Mouse (Mus musculus): ENCODE data around the gene Pkp1. TPM values are rescaled to one million over a fixed set of nuclear protein-coding genes. Genes with fewer than 3 reads are reported as not detected.

Pkp1 gene
- total and polyA plus RNA-seq, 3 experiments, result not detected

- Histone ChIP-seq H3K9ac (ENCODE audit: control insufficient read depth, low read depth, low read length, poor library complexity, severe bottlenecking) (no peak within 1 kb of the TSS), H3K27me3 (ENCODE audit: control insufficient read depth in 1 of 2, insufficient read depth in 2 of 2, low read length in 2 of 2) (peaks cover 0 to 4% of the 10 kb centered on the region in 2 experiments; a peak in 3 of 4 replicates), H3K27ac (ENCODE audit: control insufficient read depth, low read depth, low read length) (no peak within 1 kb of the TSS), H3K4me1 (ENCODE audit: control insufficient read depth in 1 of 2, insufficient read depth in 2 of 2, low read length in 2 of 2) (no peaks in the 10 kb centered on the region), H3K4me3 (ENCODE audit: control insufficient read depth in 1 of 2, insufficient read depth in 1 of 2, low read depth in 2 of 2, low read length in 2 of 2) (no peak within 1 kb of the TSS), H3K9me3 (replicated peaks; ENCODE audit: insufficient read depth, low read length) (no peaks in the 10 kb centered on the region), H3K36me3 (ENCODE audit: control insufficient read depth in 1 of 2, insufficient read depth in 2 of 2, low read length in 2 of 2) (no peaks in the 10 kb centered on the region), H3K79me2 (ENCODE audit: control insufficient read depth, insufficient read depth, low read length, poor library complexity) (no peaks in the 10 kb centered on the region)
- DNase-seq (ENCODE audit: low read depth, low spot score), result no peak
- no peak for TF ChIP-seq TBP (IDR thresholded peaks at IDR 0.05; ENCODE audit: low read depth, low read length)
- TF ChIP-seq ELF1 (IDR thresholded peaks at IDR 0.05; ENCODE audit: low read depth, low read length), result no peak
- TF ChIP-seq EP300 (IDR thresholded peaks at IDR 0.05; ENCODE audit: low read depth in 1 of 2, low read length in 2 of 2), result no peak
- no peak for TF ChIP-seq BHLHE40 (IDR thresholded peaks at IDR 0.05; ENCODE audit: borderline replicate concordance, low read depth, low read length)
- TF ChIP-seq GABPA (IDR thresholded peaks at IDR 0.05; ENCODE audit: low read depth, low read length), result no peak
- TF ChIP-seq ZNF384 (IDR thresholded peaks at IDR 0.05; ENCODE audit: low read depth, low read length), result no peak
- no peak for TF ChIP-seq MYC (IDR thresholded peaks at IDR 0.05; ENCODE audit: low read depth, low read length)
- TF ChIP-seq MAFK (IDR thresholded peaks at IDR 0.05; ENCODE audit: borderline replicate concordance, low read depth, low read length), result no peak
- TF ChIP-seq NELFE (IDR thresholded peaks at IDR 0.05; ENCODE audit: low read depth, low read length), result no peak
- no peak for TF ChIP-seq TCF12 (IDR thresholded peaks at IDR 0.05; ENCODE audit: low read depth, low read length)
- no peak for TF ChIP-seq MXI1 (IDR thresholded peaks at IDR 0.05; ENCODE audit: low read depth, low read length)
- no peak for TF ChIP-seq ZKSCAN1 (IDR thresholded peaks at IDR 0.05; ENCODE audit: low read depth, low read length)
- TF ChIP-seq SMC3 (IDR thresholded peaks at IDR 0.05; ENCODE audit: low read depth, low read length), result no peak
- TF ChIP-seq CHD1 (IDR thresholded peaks at IDR 0.05; ENCODE audit: low read depth, low read length), result no peak
- no peak for TF ChIP-seq RAD21 (IDR thresholded peaks at IDR 0.05; ENCODE audit: low read depth, low read length)
- no peak for TF ChIP-seq GATA1 (IDR thresholded peaks at IDR 0.05; ENCODE audit: low read depth, low read length)
These were observed 83.1 kb downstream of the Pkp1 start, which contains the start of gene Tnnt2 for GRCm38 (mm10) chr1:135835716-135836483. Tnnt2 (plus strand) TSS chr1:135836354.

- no peak for DNase-seq (ENCODE audit: low read depth, low spot score)
- no peak for TF ChIP-seq MYC (IDR thresholded peaks at IDR 0.05; ENCODE audit: low read depth, low read length)
- no peak for TF ChIP-seq ZNF384 (IDR thresholded peaks at IDR 0.05; ENCODE audit: low read depth, low read length)
- no peak for TF ChIP-seq ZC3H11A (IDR thresholded peaks at IDR 0.05; ENCODE audit: low read depth, low read length)
- no peak for TF ChIP-seq CHD2 (IDR thresholded peaks at IDR 0.05; ENCODE audit: low read length)
- no peak for TF ChIP-seq HCFC1 (IDR thresholded peaks at IDR 0.05; ENCODE audit: low read depth, low read length)
- TF ChIP-seq MAZ (IDR thresholded peaks at IDR 0.05; ENCODE audit: low read depth, low read length), result no peak
- no peak for TF ChIP-seq RAD21 (IDR thresholded peaks at IDR 0.05; ENCODE audit: low read depth, low read length)
- TF ChIP-seq POLR2AphosphoS2 (IDR thresholded peaks at IDR 0.05; ENCODE audit: low read length), result no peak
- Histone ChIP-seq H3K36me3 (ENCODE audit: control insufficient read depth in 1 of 2, insufficient read depth in 2 of 2, low read length in 2 of 2) (no peaks in the 10 kb centered on the region), H3K27ac (ENCODE audit: control insufficient read depth, low read depth, low read length) (no peak overlapping the region), H3K4me3 (ENCODE audit: control insufficient read depth in 1 of 2, insufficient read depth in 1 of 2, low read depth in 2 of 2, low read length in 2 of 2) (no peak overlapping the region), H3K27me3 (ENCODE audit: control insufficient read depth in 1 of 2, insufficient read depth in 2 of 2, low read length in 2 of 2) (peaks cover 0 to 4% of the 10 kb centered on the region in 2 experiments; a peak in 3 of 4 replicates), H3K79me2 (ENCODE audit: control insufficient read depth, insufficient read depth, low read length, poor library complexity) (no peaks in the 10 kb centered on the region), H3K4me1 (ENCODE audit: control insufficient read depth in 1 of 2, insufficient read depth in 2 of 2, low read length in 2 of 2) (no peaks in the 10 kb centered on the region), H3K9me3 (replicated peaks; ENCODE audit: insufficient read depth, low read length) (no peaks in the 10 kb centered on the region), H3K9ac (ENCODE audit: control insufficient read depth, low read depth, low read length, poor library complexity, severe bottlenecking) (no peak overlapping the region)
These were observed 84.0 kb downstream of the Pkp1 start for GRCm38 (mm10) chr1:135834983-135835382.
